Mouse (Mus musculus) myocyte (in vitro differentiated cells): ENCODE measurements around the gene Macrod2. TPM values are rescaled to one million over a fixed set of nuclear protein-coding genes. Genes with fewer than 3 reads are reported as not detected.

Experiments
- H3K27me3 ChIP-seq: one replicate; pipeline ENCODE4 v1.6.1; 2011; ENCODE audit not compliant: control insufficient read depth, insufficient read depth, insufficient read length
- H3K36me3 ChIP-seq: one replicate; pipeline ENCODE4 v1.6.1; 2011; ENCODE audit not compliant: control insufficient read depth, insufficient read depth
- H3K4me2 ChIP-seq: one replicate; pipeline ENCODE4 v1.6.1; 2011; ENCODE audit warnings: low read depth, control low read depth
- H3K4me3 ChIP-seq: one replicate; pipeline ENCODE4 v1.5.1; 2011; ENCODE audit warnings: mild to moderate bottlenecking, control low read depth, moderate library complexity
- H3K79me2 ChIP-seq: one replicate; pipeline ENCODE4 v1.6.1; 2011; ENCODE audit not compliant: control insufficient read depth, insufficient read depth
- H3ac ChIP-seq: one replicate; pipeline ENCODE4 v1.6.1; 2011; ENCODE audit not compliant: control insufficient read depth, insufficient read length
- CEBPB ChIP-seq: IDR thresholded peaks from 2 replicates; pipeline ENCODE4 v1.6.1; 2011; ENCODE audit warnings: mild to moderate bottlenecking, moderate library complexity; ENCODE audit not compliant: poor library complexity, insufficient read depth, severe bottlenecking
- E2F4 ChIP-seq: IDR thresholded peaks from one replicate; pipeline ENCODE4 v1.6.1; 2011; ENCODE audit warnings: mild to moderate bottlenecking, control low read depth, moderate library complexity; ENCODE audit not compliant: insufficient read depth
- MAX ChIP-seq: IDR thresholded peaks from one replicate; pipeline ENCODE4 v1.6.1; 2011; ENCODE audit warnings: low read depth, mild to moderate bottlenecking, control low read depth
- MYOD1 ChIP-seq, 3 experiments: IDR thresholded peaks; one replicate each; pipeline ENCODE4 v1.6.1; 2011; ENCODE audit warnings: control low read depth in 2 of 3, low read depth in 2 of 3, mild to moderate bottlenecking in 2 of 3, moderate library complexity in 1 of 3; ENCODE audit not compliant: insufficient read length in 2 of 3, control insufficient read depth in 1 of 3
- MYOG ChIP-seq, 3 experiments: IDR thresholded peaks; one replicate each; pipeline ENCODE4 v1.6.1; 2011; ENCODE audit warnings: control low read depth in 2 of 3, low read depth in 2 of 3, mild to moderate bottlenecking in 2 of 3; ENCODE audit not compliant: insufficient read length in 2 of 3, control insufficient read depth in 1 of 3, insufficient read depth in 1 of 3
- POLR2A ChIP-seq: IDR thresholded peaks from one replicate; pipeline ENCODE4 v1.6.1; 2011; ENCODE audit warnings: low read depth, mild to moderate bottlenecking, control low read depth, moderate library complexity; ENCODE audit not compliant: insufficient read length
- POLR2AphosphoS2 ChIP-seq: IDR thresholded peaks from one replicate; pipeline ENCODE4 v1.6.1; 2011; ENCODE audit warnings: low read depth, control low read depth; ENCODE audit not compliant: insufficient read length
- REST ChIP-seq: IDR thresholded peaks from one replicate; pipeline ENCODE4 v1.6.1; 2011; ENCODE audit warnings: mild to moderate bottlenecking, control low read depth, moderate library complexity; ENCODE audit not compliant: insufficient read depth, insufficient read length
- SRF ChIP-seq: IDR thresholded peaks from one replicate; pipeline ENCODE4 v1.6.1; 2011; ENCODE audit warnings: low read depth; ENCODE audit not compliant: control insufficient read depth, insufficient read length
- TCF12 ChIP-seq: IDR thresholded peaks from one replicate; pipeline ENCODE4 v1.6.1; 2011; ENCODE audit warnings: mild to moderate bottlenecking, control low read depth; ENCODE audit not compliant: poor library complexity, insufficient read depth, severe bottlenecking
- TCF3 ChIP-seq: IDR thresholded peaks from one replicate; pipeline ENCODE4 v1.6.1; 2011; ENCODE audit warnings: low read depth, control low read depth; ENCODE audit not compliant: insufficient read length
- USF1 ChIP-seq: IDR thresholded peaks from one replicate; pipeline ENCODE4 v1.6.1; 2011; ENCODE audit warnings: low read depth, mild to moderate bottlenecking, control low read depth, moderate library complexity
- polyA plus RNA-seq: library from polyadenylated mRNA; unstranded; fragments of >200 nt; fragmentation: generic; extraction: Trizol; gene quantifications from one replicate; pipeline ENCODE4 v1.2.1, GENCODE M21; 2012; ENCODE audit warnings: missing spikeins

Gene Macrod2
- polyA plus RNA-seq, 1 experiment: 0.96 TPM

DNA sequence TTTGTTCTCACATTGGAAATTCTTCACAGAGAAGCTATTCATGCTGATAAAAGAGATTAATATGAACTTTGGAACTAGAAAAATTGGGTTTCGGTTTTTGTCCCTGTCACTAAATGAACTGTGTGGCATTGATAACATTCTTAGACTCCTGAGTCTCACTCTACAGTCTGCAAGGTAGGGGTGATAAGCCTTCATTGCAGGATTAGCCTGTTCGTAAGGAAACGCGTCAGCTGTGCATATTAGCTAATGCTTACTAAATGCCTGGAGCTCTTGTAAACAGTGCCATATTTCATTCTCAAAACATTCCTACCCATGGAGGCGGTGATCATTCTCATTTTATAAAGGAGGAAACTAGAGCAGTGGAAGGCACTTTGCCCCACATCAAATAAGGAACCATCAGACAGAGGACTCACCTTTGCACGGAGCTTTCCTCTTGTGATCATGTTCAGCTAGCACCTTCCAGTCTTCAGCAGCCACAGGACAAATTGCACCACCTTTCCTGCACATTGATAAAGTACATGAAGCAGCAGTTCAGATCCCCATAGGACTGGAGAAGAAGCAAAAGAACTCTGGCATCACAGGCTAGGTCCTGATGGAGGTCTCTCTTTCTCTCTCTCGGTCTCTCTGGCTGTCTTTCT is 891.1 kb downstream of the Macrod2 start:
- no peak for TF ChIP-seq TCF12
- TF ChIP-seq MYOD1 (IDR thresholded peaks at IDR 0.05; ENCODE audit: control insufficient read depth in 1 of 3, insufficient read length in 2 of 3, low read depth in 2 of 3): no peak
- TF ChIP-seq REST: no peak
- TF ChIP-seq E2F4: no peak
- no peak for TF ChIP-seq TCF3
- no peak overlapping the region for H3ac ChIP-seq
- H3K4me3 ChIP-seq: no peak overlapping the region
- H3K79me2 ChIP-seq: no peaks in the 10 kb centered on the region
- no peak overlapping the region for H3K4me2 ChIP-seq
- H3K36me3 ChIP-seq: no peaks in the 10 kb centered on the region
- no peaks in the 10 kb centered on the region for H3K27me3 ChIP-seq

DNA sequence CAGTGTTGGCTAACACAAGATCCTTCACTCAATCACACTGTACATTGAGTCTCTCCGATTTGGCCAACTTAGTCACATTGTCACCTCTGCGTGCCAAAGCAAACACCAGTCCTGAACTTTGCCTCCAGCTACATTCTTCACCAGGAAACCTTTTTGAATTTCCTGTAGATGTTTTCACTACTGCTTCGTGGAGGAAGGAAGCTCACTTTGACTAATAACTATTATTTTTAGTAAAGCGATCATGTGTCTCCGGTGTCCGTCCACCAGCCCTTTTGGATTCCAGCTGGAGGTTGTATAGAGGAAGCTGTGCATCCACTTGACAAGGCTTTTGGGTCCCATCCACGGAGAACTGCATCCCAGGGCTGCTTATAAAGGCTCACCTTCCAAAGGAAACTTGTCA is 893.4 kb downstream of the Macrod2 start:
- Histone ChIP-seq H3K79me2 (no peaks in the 10 kb centered on the region), H3K4me2 (no peak overlapping the region), H3K4me3 (no peak overlapping the region), H3K27me3 (no peaks in the 10 kb centered on the region), H3ac (no peak overlapping the region), H3K36me3 (no peaks in the 10 kb centered on the region)
- TF ChIP-seq MYOD1 (IDR thresholded peaks at IDR 0.05; ENCODE audit: control insufficient read depth in 1 of 3, insufficient read length in 2 of 3, low read depth in 2 of 3) (no peak), MYOG (IDR thresholded peaks at IDR 0.05; ENCODE audit: control insufficient read depth in 1 of 3, insufficient read depth in 1 of 3, insufficient read length in 2 of 3, low read depth in 2 of 3) (no peak), MAX (no peak), TCF3 (no peak), REST (no peak), E2F4 (no peak), CEBPB (no peak), USF1 (no peak)

DNA sequence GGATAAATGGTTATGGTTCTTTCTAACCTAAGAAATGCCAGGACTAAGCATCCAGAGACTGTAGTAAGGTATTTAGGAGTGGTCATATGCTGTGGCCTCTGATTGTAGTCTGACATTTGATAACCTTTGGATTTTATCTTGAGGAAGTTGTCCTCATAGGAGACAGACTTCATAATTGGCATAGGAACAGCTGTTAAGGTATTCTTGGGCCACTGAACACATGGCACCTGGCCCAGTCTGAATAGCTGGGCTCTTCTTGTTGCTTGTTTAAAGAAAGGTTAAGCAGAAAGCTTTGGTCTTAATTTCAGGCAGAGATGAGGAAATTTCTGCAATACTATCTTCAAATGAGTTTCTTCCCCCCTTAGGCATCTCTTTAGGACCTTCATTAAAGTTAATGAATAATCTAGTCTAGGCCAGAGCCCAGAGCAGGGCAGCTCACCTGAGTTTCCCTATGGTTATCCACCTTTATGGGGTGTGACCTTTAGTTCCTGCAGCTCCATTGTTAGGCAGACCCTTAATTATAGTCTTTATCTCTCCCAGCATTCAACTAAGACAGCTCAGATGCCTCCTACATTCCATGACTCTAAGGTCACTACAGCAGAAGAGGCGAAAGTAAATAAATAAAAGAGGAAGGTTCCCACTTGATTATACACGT is 894.1 kb downstream of the Macrod2 start:
- no peaks in the 10 kb centered on the region for H3K36me3 ChIP-seq
- TF ChIP-seq MAX: no peak
- no peak for TF ChIP-seq MYOD1 (IDR thresholded peaks at IDR 0.05; ENCODE audit: control insufficient read depth in 1 of 3, insufficient read length in 2 of 3, low read depth in 2 of 3)
- TF ChIP-seq CEBPB: no peak
- no peak for TF ChIP-seq TCF12
- no peak for TF ChIP-seq TCF3
- H3ac ChIP-seq: no peak overlapping the region
- H3K4me3 ChIP-seq: no peak overlapping the region
- H3K27me3 ChIP-seq: no peaks in the 10 kb centered on the region
- no peak overlapping the region for H3K4me2 ChIP-seq
- no peaks in the 10 kb centered on the region for H3K79me2 ChIP-seq

DNA sequence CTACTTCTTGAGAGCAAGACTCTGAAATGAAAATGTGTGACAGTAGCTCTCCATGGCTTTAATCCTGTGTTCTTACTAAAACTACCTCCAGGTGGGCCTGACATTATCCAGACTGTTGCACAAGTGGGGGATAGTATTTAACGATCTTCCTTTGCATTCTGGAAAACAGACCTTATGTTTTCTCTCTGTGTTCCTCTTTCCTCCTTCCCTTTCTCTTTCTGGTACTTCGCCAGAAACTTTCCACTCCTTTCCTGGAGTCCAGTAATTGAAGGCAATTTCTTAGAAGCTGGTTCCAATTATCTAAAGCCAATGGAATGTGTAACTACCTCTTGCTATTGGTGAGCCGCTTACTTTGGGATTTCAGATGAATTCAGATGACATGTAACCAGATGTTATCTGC is 897.7 kb downstream of the Macrod2 start:
- Histone ChIP-seq H3K4me2 (no peak overlapping the region), H3K27me3 (no peaks in the 10 kb centered on the region)
- TF ChIP-seq USF1 (no peak), TCF12 (no peak), TCF3 (no peak), E2F4 (no peak), POLR2AphosphoS2 (no peak), MYOG (IDR thresholded peaks at IDR 0.05; ENCODE audit: control insufficient read depth in 1 of 3, insufficient read depth in 1 of 3, insufficient read length in 2 of 3, low read depth in 2 of 3) (no peak)

DNA sequence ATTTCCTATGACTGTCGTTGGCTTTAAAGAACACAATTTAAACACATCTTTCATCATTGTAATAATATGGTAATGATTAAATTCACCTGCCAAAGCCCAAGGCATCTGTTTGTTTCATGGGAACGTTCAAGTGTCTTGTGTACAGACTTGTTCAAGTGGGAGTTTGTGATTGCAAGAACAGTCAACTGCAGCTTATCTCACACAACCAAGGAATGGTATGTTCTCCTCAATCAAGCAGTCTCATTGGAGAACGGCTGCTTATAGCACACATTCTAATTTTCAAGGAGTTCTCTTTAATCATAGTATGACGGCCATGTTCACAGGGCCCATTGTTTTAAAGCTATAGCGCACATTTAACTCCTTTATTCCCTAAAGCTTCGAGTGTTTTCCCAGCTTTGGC is 904.1 kb downstream of the Macrod2 start:
- TF ChIP-seq USF1: no peak
- TF ChIP-seq POLR2A: no peak
- no peak for TF ChIP-seq CEBPB
- no peak for TF ChIP-seq MYOD1 (IDR thresholded peaks at IDR 0.05; ENCODE audit: control insufficient read depth in 1 of 3, insufficient read length in 2 of 3, low read depth in 2 of 3)
- TF ChIP-seq POLR2AphosphoS2: no peak
- TF ChIP-seq TCF12: no peak
- no peak for TF ChIP-seq SRF
- TF ChIP-seq MYOG (IDR thresholded peaks at IDR 0.05; ENCODE audit: control insufficient read depth in 1 of 3, insufficient read depth in 1 of 3, insufficient read length in 2 of 3, low read depth in 2 of 3): no peak

More for the DNA sequence above, 897.7 kb downstream of the Macrod2 start:
- H3K36me3 ChIP-seq: no peaks in the 10 kb centered on the region
- no peak overlapping the region for H3ac ChIP-seq
- H3K4me3 ChIP-seq: no peak overlapping the region
- H3K79me2 ChIP-seq: no peaks in the 10 kb centered on the region

More for the DNA sequence above, 904.1 kb downstream of the Macrod2 start:
- H3K36me3 ChIP-seq: no peaks in the 10 kb centered on the region
- H3ac ChIP-seq: no peak overlapping the region
- H3K79me2 ChIP-seq: no peaks in the 10 kb centered on the region
- no peak overlapping the region for H3K4me2 ChIP-seq
- H3K27me3 ChIP-seq: no peaks in the 10 kb centered on the region
- H3K4me3 ChIP-seq: no peak overlapping the region
